Mouse (Mus musculus) CH12.LX (cell line): ENCODE measurements around the gene Med15. TPM values are rescaled to one million over a fixed set of nuclear protein-coding genes. Genes with fewer than 3 reads are reported as not detected.
A peak's percentile ranks its signal among the peaks of the same experiment; 100 is the strongest.

Source experiments
- DNase-seq: peaks from one replicate; pipeline ENCODE4 v3.0.0-alpha.2; 2013; ENCODE audit errors: extremely low read depth
- H3K27ac ChIP-seq: 2 replicates; pipeline ENCODE4 v1.5.1; 2012; ENCODE audit warnings: low read depth, mild to moderate bottlenecking, control low read depth, moderate library complexity; ENCODE audit not compliant: insufficient read depth
- H3K27me3 ChIP-seq: replicated peaks from 2 replicates; pipeline ENCODE3; 2012; ENCODE audit warnings: inconsistent platforms
- H3K36me3 ChIP-seq, 2 experiments: replicated peaks in 1 of 2; 2 replicates each; pipeline versions ENCODE3 to v1.6.1; 2012; ENCODE audit warnings: inconsistent platforms in 1 of 2, low read length in 1 of 2, mild to moderate bottlenecking in 1 of 2, mixed read lengths in 1 of 2, moderate library complexity in 1 of 2; ENCODE audit not compliant: control insufficient read depth in 1 of 2, insufficient read depth in 1 of 2
- H3K4me1 ChIP-seq, 2 experiments: 2 replicates each; pipeline ENCODE4 v1.6.1; 2012; ENCODE audit warnings: inconsistent platforms in 1 of 2, moderate library complexity in 1 of 2; ENCODE audit not compliant: insufficient read depth in 2 of 2, control insufficient read depth in 1 of 2
- H3K4me2 ChIP-seq: 2 replicates; pipeline ENCODE4 v1.6.1; 2012; ENCODE audit warnings: low read depth, mild to moderate bottlenecking, control low read depth; ENCODE audit not compliant: poor library complexity, insufficient read depth, severe bottlenecking
- H3K4me3 ChIP-seq, 3 experiments: fragments of 150-350 bp in 1 of 3; sonication (generic) in 1 of 3; replicated peaks in 1 of 3; 2 replicates each; pipeline versions ENCODE3 to v1.5.1; 2011 to 2012; ENCODE audit warnings: low read depth in 2 of 3, low read length in 2 of 3, mild to moderate bottlenecking in 2 of 3, moderate library complexity in 2 of 3, control low read depth in 1 of 3, improper control_type of control experiment in 1 of 3, inconsistent platforms in 1 of 3, mixed read lengths in 1 of 3; ENCODE audit not compliant: poor library complexity in 1 of 3
- H3K79me2 ChIP-seq: replicated peaks from 2 replicates; pipeline ENCODE4 v1.6.1; 2012; ENCODE audit warnings: mild to moderate bottlenecking, moderate library complexity; ENCODE audit not compliant: control insufficient read depth, poor library complexity, insufficient read depth, severe bottlenecking; ENCODE audit errors: extremely low read depth
- H3K9ac ChIP-seq: 2 replicates; pipeline ENCODE4 v1.6.1; 2012; ENCODE audit warnings: low read depth, mild to moderate bottlenecking, control low read depth, moderate library complexity; ENCODE audit not compliant: insufficient read depth
- H3K9me3 ChIP-seq: replicated peaks from 2 replicates; pipeline ENCODE3; 2012; ENCODE audit warnings: low read length, inconsistent platforms, mixed read lengths
- CTCF ChIP-seq, 2 experiments: IDR thresholded peaks in 1 of 2; conservative IDR thresholded peaks in 1 of 2; 2 replicates each; pipeline ENCODE4 v1.5.1; 2011 to 2012; ENCODE audit warnings: low read depth in 2 of 2, low read length in 2 of 2, improper control_type of control experiment in 1 of 2, inconsistent platforms in 1 of 2, mild to moderate bottlenecking in 1 of 2, moderate library complexity in 1 of 2
- ELF1 ChIP-seq: IDR thresholded peaks from 2 replicates; pipeline ENCODE4 v1.6.1; 2014; ENCODE audit warnings: low read depth, mild to moderate bottlenecking, inconsistent platforms, low read length, improper control_type of control experiment
- EP300 ChIP-seq: IDR thresholded peaks from 2 replicates; pipeline ENCODE4 v1.6.1; 2011; ENCODE audit warnings: low read length, improper control_type of control experiment
- ETS1 ChIP-seq: conservative IDR thresholded peaks from 2 replicates; pipeline ENCODE4 v1.6.1; 2012; ENCODE audit warnings: low read depth, mild to moderate bottlenecking, inconsistent platforms, low read length, improper control_type of control experiment, moderate library complexity
- HCFC1 ChIP-seq: IDR thresholded peaks from 2 replicates; pipeline ENCODE4 v1.6.1; 2012; ENCODE audit warnings: low read depth, mild to moderate bottlenecking, inconsistent platforms, low read length, improper control_type of control experiment
- KAT2A ChIP-seq: IDR thresholded peaks from 2 replicates; pipeline ENCODE4 v1.6.1; 2012; ENCODE audit warnings: low read length, improper control_type of control experiment, inconsistent platforms; ENCODE audit not compliant: insufficient replicate concordance
- MAX ChIP-seq: IDR thresholded peaks from 2 replicates; pipeline ENCODE4 v1.6.1; 2011; ENCODE audit warnings: low read length, improper control_type of control experiment
- MEF2A ChIP-seq: IDR thresholded peaks from 2 replicates; pipeline ENCODE4 v1.6.1; 2014; ENCODE audit warnings: low read depth, mild to moderate bottlenecking, inconsistent platforms, low read length, improper control_type of control experiment, borderline replicate concordance
- NRF1 ChIP-seq: IDR thresholded peaks from 2 replicates; pipeline ENCODE4 v1.6.1; 2014; ENCODE audit warnings: low read depth, mild to moderate bottlenecking, inconsistent platforms, low read length, improper control_type of control experiment, moderate library complexity
- POLR2AphosphoS2 ChIP-seq: IDR thresholded peaks from 2 replicates; pipeline ENCODE4 v1.6.1; 2011; ENCODE audit warnings: low read depth, low read length, improper control_type of control experiment
- RAD21 ChIP-seq: IDR thresholded peaks from 2 replicates; pipeline ENCODE4 v1.6.1; 2011; ENCODE audit warnings: low read depth, mild to moderate bottlenecking, low read length, improper control_type of control experiment, moderate library complexity
- SMC3 ChIP-seq: IDR thresholded peaks from 2 replicates; pipeline ENCODE4 v1.6.1; 2011; ENCODE audit warnings: low read depth, low read length, improper control_type of control experiment
- TCF12 ChIP-seq: IDR thresholded peaks from 2 replicates; pipeline ENCODE4 v1.6.1; 2014; ENCODE audit warnings: low read depth, mild to moderate bottlenecking, inconsistent platforms, low read length, improper control_type of control experiment
- UBTF ChIP-seq: IDR thresholded peaks from 2 replicates; pipeline ENCODE4 v1.6.1; 2012; ENCODE audit warnings: low read depth, mild to moderate bottlenecking, inconsistent platforms, low read length, improper control_type of control experiment, moderate library complexity
- ZC3H11A ChIP-seq: IDR thresholded peaks from 2 replicates; pipeline ENCODE4 v1.6.1; 2012; ENCODE audit warnings: low read depth, mild to moderate bottlenecking, inconsistent platforms, low read length, improper control_type of control experiment
- ZKSCAN1 ChIP-seq: IDR thresholded peaks from 2 replicates; pipeline ENCODE4 v1.6.1; 2012; ENCODE audit warnings: low read depth, inconsistent platforms, low read length, improper control_type of control experiment, borderline replicate concordance
- dilution Hi-C: fragments of 300-500 bp; cut with MboI; formaldehyde crosslinking; loops from 2 replicates; pipeline ENCODE4 v1.14.3; 2020; ENCODE audit warnings: low sequenced_read_pairs; ENCODE audit not compliant: extremely low pct_unique_long_range_greater_than_20kb, extremely low pct_ligation_motif_present
- in situ Hi-C: fragments of 300-500 bp; cut with MboI; formaldehyde crosslinking; loops from 3 replicates; pipeline ENCODE4 v1.14.3; 2019; ENCODE audit warnings: low sequenced_read_pairs, low pct_ligation_motif_present, low pct_unique_long_range_greater_than_20kb, mixed read lengths
- polyA plus RNA-seq: library from polyadenylated mRNA; unstranded; fragments of >175 nt; gene quantifications from 2 replicates; pipeline ENCODE4 v1.2.1, GENCODE M21; 2012; ENCODE audit warnings: low read depth; ENCODE audit not compliant: insufficient read length
- total RNA-seq, 2 experiments: library from RNA; depleted of rRNA; stranded (reverse); fragments of 300-350 nt in 1 of 2; fragments of >200 nt in 1 of 2; gene quantifications; 2 replicates each; pipeline ENCODE4 v1.2.3; 2012 to 2014

Med15 gene
- total and polyA plus RNA-seq, 3 experiments, result 20.1 to 78.1 (median 42.6) TPM

DNA sequence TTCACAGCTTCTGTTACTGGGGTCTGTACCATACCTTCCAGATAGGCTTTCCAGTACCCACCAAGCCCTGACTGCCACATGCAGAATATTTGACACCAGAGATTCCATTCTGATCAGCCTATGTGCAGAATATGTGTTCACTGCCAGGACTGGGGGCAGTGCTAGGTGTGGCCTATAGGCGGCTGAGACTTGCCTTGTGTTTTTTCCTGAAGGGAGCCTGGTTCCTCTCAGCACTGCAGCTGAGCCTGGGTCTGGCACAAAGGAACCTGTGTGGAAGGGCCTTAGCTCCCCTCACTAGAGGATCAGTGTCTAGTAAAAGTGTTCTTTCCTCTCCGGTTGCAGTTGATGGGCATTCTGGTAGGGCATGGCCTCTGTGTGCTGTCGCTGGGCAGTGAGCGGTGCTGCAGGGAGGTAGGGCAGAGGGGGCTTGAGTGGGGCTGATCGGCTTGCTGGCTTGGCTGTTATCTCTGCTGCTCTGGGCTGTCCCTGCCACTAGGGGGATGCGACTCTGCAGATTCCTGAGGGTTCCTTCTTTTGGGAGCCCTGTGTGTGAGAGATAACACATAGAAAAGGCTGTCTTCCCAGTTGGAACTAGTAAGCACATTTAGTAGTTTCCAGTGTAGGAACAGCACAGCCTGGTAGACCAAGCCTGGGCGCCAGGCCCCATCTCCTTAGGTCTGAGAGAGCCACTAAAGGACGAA is 99.1 kb downstream of the Med15 start:
- Histone ChIP-seq H3K27ac (no peak overlapping the region), H3K9me3 (no peaks in the 10 kb centered on the region), H3K4me1 (no peaks in the 10 kb centered on the region), H3K79me2 (no peaks in the 10 kb centered on the region), H3K36me3 (peaks cover 71 to 92% of the 10 kb centered on the region in 2 experiments), H3K4me2 (no peak overlapping the region), H3K9ac (no peak overlapping the region), H3K4me3 (no peak overlapping the region), H3K27me3 (no peaks in the 10 kb centered on the region)
- DNase-seq, result no peak
- dilution Hi-C loops (no loop called here), in situ Hi-C loops (no loop called here)
- TF ChIP-seq ETS1, result no peak
- TF ChIP-seq CTCF (conservative IDR thresholded peaks at IDR 0.05 in 1 of 2, IDR thresholded peaks at IDR 0.05 in 1 of 2; ENCODE audit: low read depth in 2 of 2, low read length in 2 of 2), result peak in 1 of 2 experiments; percentile 37; a peak in 2 of 4 replicates

DNA sequence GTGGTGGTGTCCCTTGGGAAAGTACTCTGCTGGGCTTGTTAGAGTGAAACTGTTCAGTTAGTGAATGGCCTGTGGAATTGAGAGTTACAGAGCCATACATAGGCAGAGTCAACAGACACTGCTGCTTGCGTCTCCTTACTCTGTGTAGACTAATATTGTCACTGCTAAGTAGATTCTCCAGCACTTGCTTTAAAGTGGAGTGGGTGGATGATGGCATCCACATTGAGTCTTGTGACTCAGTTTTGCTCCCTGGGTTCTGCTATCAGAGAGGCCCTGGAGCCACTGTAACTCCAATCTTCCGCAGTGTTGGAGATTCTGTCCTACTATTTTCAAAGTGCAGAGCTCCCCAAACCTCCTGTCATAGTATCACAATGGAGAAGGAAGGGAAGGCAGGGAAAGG is 100.1 kb downstream of the Med15 start:
- in situ Hi-C loops (no loop called here), dilution Hi-C loops (no loop called here)
- TF ChIP-seq ETS1 (no peak), RAD21 (no peak), TCF12 (no peak), KAT2A (no peak), UBTF (no peak), ELF1 (no peak), HCFC1 (no peak), SMC3 (no peak), MEF2A (no peak), ZKSCAN1 (no peak), NRF1 (no peak), POLR2AphosphoS2 (no peak), ZC3H11A (no peak), MAX (no peak), EP300 (no peak)
- Histone ChIP-seq H3K4me1 (no peaks in the 10 kb centered on the region), H3K27ac (no peak overlapping the region), H3K4me2 (no peak overlapping the region), H3K9ac (no peak overlapping the region), H3K36me3 (peaks cover 71 to 92% of the 10 kb centered on the region in 2 experiments), H3K4me3 (no peak overlapping the region), H3K79me2 (no peaks in the 10 kb centered on the region), H3K9me3 (no peaks in the 10 kb centered on the region), H3K27me3 (no peaks in the 10 kb centered on the region)
- DNase-seq, result no peak
